Mouse (Mus musculus): ENCODE results near the gene Mad1l1. TPM values are rescaled to one million over a fixed set of nuclear protein-coding genes. Genes with fewer than 3 reads are reported as not detected.
"Not testable (repeated sequence)": the region's sequence is repeated elsewhere in the genome, so short reads cannot be mapped to it uniquely, and the experiment has no call there.

Gene Mad1l1
- polyA plus RNA-seq, 1 experiment from 2014 or later, result 42.3 TPM

DNA sequence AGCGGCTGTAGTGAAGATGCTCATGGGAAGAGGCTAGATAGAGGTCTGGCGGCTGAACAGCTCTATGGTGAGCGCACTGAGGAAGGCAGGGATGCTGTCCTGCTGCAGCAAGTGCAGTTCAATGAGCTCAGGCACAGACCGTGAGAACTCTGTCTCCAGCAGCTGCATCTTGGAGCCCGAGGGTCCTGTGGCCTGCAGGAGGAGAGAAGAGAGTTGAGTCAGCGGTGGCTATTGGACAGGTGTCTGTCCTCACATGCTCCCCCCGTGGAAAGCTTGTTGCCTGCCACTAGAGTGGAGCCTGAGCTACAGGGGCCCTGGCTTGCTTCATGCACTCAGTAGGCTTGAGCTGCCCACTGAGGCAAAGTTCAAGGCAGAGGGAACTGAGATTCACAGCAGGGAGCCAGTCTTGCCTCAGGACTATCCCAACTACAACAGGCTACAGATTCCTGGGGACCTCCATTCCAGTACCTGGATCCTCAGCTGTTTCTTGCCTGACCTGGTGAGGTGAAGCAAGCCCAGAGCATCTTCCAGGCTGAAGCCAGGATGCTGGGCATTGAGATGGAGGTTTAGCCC lies 312.2 kb downstream of the Mad1l1 start:
- no peaks in the 10 kb centered on the region for H3K27me3 ChIP-seq (replicated peaks; ENCODE audit: control insufficient read depth, insufficient read depth, low read length)
- no peaks in the 10 kb centered on the region for H3K9me3 ChIP-seq (ENCODE audit: control insufficient read depth, low read length)
- H3K27ac ChIP-seq (ENCODE audit: low read depth), result no peak overlapping the region
- H3K36me3 ChIP-seq (ENCODE audit: control insufficient read depth, insufficient read depth, low read length), result peaks cover 4% of the 10 kb centered on the region; the same call in 1 of the 2 replicates
- H3K4me3 ChIP-seq (ENCODE audit: low read depth, low read length), result no peak overlapping the region
- H3K9ac ChIP-seq (ENCODE audit: low read length), result no peak overlapping the region
- DNase-seq (ENCODE audit: low spot score), result no peak
- no peaks in the 10 kb centered on the region for H3K4me1 ChIP-seq (replicated peaks; ENCODE audit: control insufficient read depth, insufficient read depth, low read length)
- no peak for ATAC-seq (replicated peaks; ENCODE audit: low FRiP score, low TSS enrichment, low read depth)
- no peak overlapping the region for H3K4me2 ChIP-seq (ENCODE audit: low read length)
- WGBS, result 74% methylated on average over 7 of the region's 7 CpGs

DNA sequence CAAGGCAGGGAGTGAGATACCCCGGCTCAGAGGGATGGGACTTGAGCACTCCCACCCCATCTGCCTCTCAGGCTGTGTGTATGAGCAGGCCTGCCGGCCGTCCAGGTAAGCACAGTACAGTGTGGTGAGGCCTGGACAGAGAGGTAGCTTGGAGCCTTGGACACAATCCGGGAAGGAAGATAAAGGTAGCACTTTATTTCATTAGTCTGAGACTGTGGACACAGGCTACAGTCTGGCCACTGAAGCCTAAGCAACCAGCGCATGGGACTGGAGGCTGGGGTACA lies 312.9 kb downstream of the Mad1l1 start:
- H3K27me3 ChIP-seq (replicated peaks; ENCODE audit: control insufficient read depth, insufficient read depth, low read length), result no peaks in the 10 kb centered on the region
- no peak overlapping the region for H3K27ac ChIP-seq (ENCODE audit: low read depth)
- ATAC-seq (replicated peaks; ENCODE audit: low FRiP score, low TSS enrichment, low read depth), result no peak
- no peaks in the 10 kb centered on the region for H3K4me1 ChIP-seq (replicated peaks; ENCODE audit: control insufficient read depth, insufficient read depth, low read length)
- no peak overlapping the region for H3K4me3 ChIP-seq (ENCODE audit: low read depth, low read length)
- 74% methylated on average over 5 of the region's 5 CpGs for WGBS
- H3K36me3 ChIP-seq (ENCODE audit: control insufficient read depth, insufficient read depth, low read length), result peaks cover 4% of the 10 kb centered on the region; the same call in 1 of the 2 replicates
- no peaks in the 10 kb centered on the region for H3K9me3 ChIP-seq (ENCODE audit: control insufficient read depth, low read length)
- no peak overlapping the region for H3K9ac ChIP-seq (ENCODE audit: low read length)
- H3K4me2 ChIP-seq (ENCODE audit: low read length), result no peak overlapping the region
- DNase-seq (ENCODE audit: low spot score), result no peak

DNA sequence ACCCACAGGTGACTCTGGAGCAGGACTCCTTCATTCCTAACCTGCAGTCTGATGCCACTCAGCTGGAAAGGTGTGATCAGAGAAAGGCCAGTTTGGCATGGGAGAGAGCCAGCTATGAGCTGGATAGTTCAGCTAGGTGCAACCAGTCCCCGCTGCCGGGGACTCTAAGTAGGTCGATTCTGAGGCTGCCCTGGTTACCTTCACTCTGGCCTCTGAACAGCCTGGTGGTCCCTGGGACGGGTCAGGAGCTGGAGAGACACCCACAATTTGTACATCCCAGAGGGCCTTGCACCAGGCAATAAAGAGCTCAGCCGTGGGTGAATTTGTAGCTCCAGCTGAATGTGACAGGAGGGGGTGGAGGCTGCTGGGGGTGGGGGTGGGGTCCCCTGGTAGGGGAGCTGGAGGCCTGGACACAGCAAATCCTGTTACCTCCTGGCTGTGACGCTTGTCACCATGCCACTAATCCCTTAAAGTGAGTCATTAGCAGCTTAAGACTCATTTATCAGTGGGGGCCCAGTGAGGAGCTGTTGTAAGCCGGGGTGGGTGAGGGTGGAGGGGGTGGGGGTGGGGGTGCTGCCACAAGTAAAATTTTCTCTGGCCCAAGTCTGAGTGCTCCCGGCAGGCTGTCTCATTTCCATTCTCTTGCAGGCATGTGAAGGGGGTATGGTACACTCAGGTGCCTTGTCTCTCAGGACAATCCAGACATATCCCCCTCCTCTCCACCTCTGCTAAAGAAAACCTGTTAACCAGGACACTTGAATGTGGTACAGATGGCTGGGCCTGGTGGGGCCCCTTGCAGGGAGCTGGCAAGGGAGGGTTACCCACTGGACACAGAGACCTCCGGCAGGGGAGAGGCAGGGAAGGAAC lies 313.5 kb downstream of the Mad1l1 start:
- H3K4me2 ChIP-seq (ENCODE audit: low read length), result no peak overlapping the region
- H3K9me3 ChIP-seq (ENCODE audit: control insufficient read depth, low read length), result no peaks in the 10 kb centered on the region
- no peaks in the 10 kb centered on the region for H3K4me1 ChIP-seq (replicated peaks; ENCODE audit: control insufficient read depth, insufficient read depth, low read length)
- H3K27ac ChIP-seq (ENCODE audit: low read depth), result no peak overlapping the region
- WGBS, result 44% methylated on average over 9 of the region's 9 CpGs
- DNase-seq (ENCODE audit: low spot score) (no peak), ATAC-seq (replicated peaks; ENCODE audit: low FRiP score, low TSS enrichment, low read depth) (no peak)
- H3K36me3 ChIP-seq (ENCODE audit: control insufficient read depth, insufficient read depth, low read length), result peaks cover 4% of the 10 kb centered on the region; the same call in 1 of the 2 replicates
- H3K27me3 ChIP-seq (replicated peaks; ENCODE audit: control insufficient read depth, insufficient read depth, low read length), result no peaks in the 10 kb centered on the region
- H3K4me3 ChIP-seq (ENCODE audit: low read depth, low read length), result no peak overlapping the region
- H3K9ac ChIP-seq (ENCODE audit: low read length), result no peak overlapping the region

DNA sequence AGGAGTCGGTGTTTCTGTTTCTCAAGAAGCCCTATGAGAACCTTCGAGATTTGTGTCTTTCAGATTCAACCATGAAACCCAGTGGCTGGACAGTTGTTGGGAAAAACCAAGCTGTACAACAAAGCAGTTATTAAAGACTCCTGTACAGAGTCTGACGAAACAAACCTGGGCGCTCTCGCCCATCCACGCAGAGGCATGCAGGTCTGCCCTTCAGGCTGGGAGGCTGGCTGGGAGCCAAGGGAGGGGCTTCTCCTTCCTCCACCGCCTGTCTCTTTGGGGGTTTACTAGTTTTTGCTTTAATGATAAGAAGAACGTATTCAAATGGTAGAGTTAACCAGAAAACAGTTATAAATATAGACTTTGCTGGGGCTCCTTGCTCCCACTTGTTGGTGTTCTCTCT lies 314.5 kb downstream of the Mad1l1 start:
- H3K27ac ChIP-seq (ENCODE audit: low read depth), result no peak overlapping the region

DNA sequence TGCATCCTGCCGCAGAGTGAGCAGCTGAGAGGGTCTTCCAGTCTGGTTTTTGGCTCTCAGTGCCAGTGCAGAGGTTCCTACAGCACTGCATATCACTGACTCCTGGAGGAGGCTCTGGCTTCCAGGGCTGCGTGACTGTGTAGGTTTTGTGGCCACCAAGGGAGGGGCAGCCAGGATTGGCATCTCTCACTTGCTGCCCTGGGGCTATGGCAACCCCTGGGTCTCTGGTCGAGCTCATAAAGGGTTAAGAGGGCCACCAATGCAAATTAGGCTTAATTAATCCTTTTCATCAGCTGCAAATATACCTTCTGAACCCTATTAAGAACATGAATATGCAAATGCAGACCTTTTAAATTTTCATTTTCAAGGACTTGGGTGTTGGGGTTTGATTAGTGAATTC lies 318.8 kb downstream of the Mad1l1 start:
- H3K36me3 ChIP-seq (ENCODE audit: control insufficient read depth, insufficient read depth, low read length), result no peaks in the 10 kb centered on the region
- no peaks in the 10 kb centered on the region for H3K9me3 ChIP-seq (ENCODE audit: control insufficient read depth, low read length)
- H3K4me1 ChIP-seq (replicated peaks; ENCODE audit: control insufficient read depth, insufficient read depth, low read length), result no peaks in the 10 kb centered on the region; the same call in 1 of the 2 replicates
- WGBS, result 54% methylated on average over 3 of the region's 3 CpGs
- DNase-seq (ENCODE audit: low spot score) (no peak), ATAC-seq (replicated peaks; ENCODE audit: low FRiP score, low TSS enrichment, low read depth) (no peak)
- H3K27me3 ChIP-seq (replicated peaks; ENCODE audit: control insufficient read depth, insufficient read depth, low read length), result no peaks in the 10 kb centered on the region
- no peak overlapping the region for H3K4me3 ChIP-seq (ENCODE audit: low read depth, low read length)
- no peak overlapping the region for H3K4me2 ChIP-seq (ENCODE audit: low read length)
- no peak overlapping the region for H3K9ac ChIP-seq (ENCODE audit: low read length)
- H3K27ac ChIP-seq (ENCODE audit: low read depth), result no peak overlapping the region

More for the DNA sequence above, 314.5 kb downstream of the Mad1l1 start:
- ATAC-seq (replicated peaks; ENCODE audit: low FRiP score, low TSS enrichment, low read depth) (no peak), DNase-seq (ENCODE audit: low spot score) (peak; percentile 58)
- Histone ChIP-seq H3K9ac (ENCODE audit: low read length) (no peak overlapping the region), H3K27me3 (replicated peaks; ENCODE audit: control insufficient read depth, insufficient read depth, low read length) (no peaks in the 10 kb centered on the region), H3K9me3 (ENCODE audit: control insufficient read depth, low read length) (no peaks in the 10 kb centered on the region), H3K4me1 (replicated peaks; ENCODE audit: control insufficient read depth, insufficient read depth, low read length) (no peaks in the 10 kb centered on the region), H3K4me2 (ENCODE audit: low read length) (no peak overlapping the region), H3K36me3 (ENCODE audit: control insufficient read depth, insufficient read depth, low read length) (peaks cover 4% of the 10 kb centered on the region; the same call in 1 of the 2 replicates), H3K4me3 (ENCODE audit: low read depth, low read length) (no peak overlapping the region)
- WGBS, result 53% methylated on average over 8 of the region's 8 CpGs

DNA sequence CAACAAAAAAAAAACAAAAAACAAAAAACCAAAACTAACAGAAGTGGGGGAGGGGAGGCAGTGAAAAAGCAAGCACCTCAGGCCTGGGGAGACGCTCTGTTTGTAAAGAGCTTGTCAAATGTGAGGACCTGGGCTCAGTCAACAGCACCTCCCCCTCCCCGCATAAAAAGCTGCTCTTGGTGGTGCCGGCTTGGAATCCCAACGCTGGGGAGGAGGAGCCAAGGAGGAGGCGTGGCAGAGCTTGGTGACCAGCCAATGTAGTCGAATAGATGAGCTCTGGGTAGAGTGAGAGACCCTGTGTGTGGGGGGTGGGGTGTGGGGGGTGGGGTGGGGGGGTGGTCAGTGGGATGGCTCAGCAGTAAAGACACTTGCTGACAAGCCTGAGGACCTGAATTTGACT lies 322.4 kb downstream of the Mad1l1 start:
- H3K9ac ChIP-seq (ENCODE audit: low read length), result no peak overlapping the region
- no peaks in the 10 kb centered on the region; the same call in 1 of the 2 replicates for H3K4me1 ChIP-seq (replicated peaks; ENCODE audit: control insufficient read depth, insufficient read depth, low read length)
- no peaks in the 10 kb centered on the region for H3K36me3 ChIP-seq (ENCODE audit: control insufficient read depth, insufficient read depth, low read length)
- ATAC-seq (replicated peaks; ENCODE audit: low FRiP score, low TSS enrichment, low read depth) (0 out of 2 replicates have a peak, but pooled peaks have one; percentile 7), DNase-seq (ENCODE audit: low spot score) (no peak)
- H3K4me3 ChIP-seq (ENCODE audit: low read depth, low read length), result no peak overlapping the region
- 20% methylated on average over 6 of the region's 6 CpGs for WGBS
- no peaks in the 10 kb centered on the region for H3K9me3 ChIP-seq (ENCODE audit: control insufficient read depth, low read length)
- H3K27ac ChIP-seq (ENCODE audit: low read depth), result no peak overlapping the region
- no peak overlapping the region for H3K4me2 ChIP-seq (ENCODE audit: low read length)
- H3K27me3 ChIP-seq (replicated peaks; ENCODE audit: control insufficient read depth, insufficient read depth, low read length), result no peaks in the 10 kb centered on the region

DNA sequence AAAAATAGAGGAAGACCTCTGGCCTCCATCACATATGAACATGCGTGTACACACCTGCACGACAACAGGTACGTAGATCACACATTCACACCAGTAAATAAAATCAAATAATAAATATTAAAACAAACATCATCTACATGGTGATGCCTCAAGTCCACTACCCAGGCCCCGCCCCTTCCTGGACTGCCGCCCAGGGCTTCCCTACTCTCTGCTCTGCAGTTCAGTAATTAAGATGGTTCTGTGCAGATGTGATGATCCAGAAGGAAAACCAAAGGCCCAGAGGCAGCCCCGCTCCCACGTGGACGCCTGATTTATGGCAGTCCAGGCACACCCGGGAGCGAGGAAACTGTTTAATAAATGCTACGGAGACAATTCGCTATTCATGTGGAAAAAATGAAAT lies 323.0 kb downstream of the Mad1l1 start:
- DNase-seq (ENCODE audit: low spot score); H3K4me3 ChIP-seq (ENCODE audit: low read depth, low read length); H3K27ac ChIP-seq (ENCODE audit: low read depth); H3K9me3 ChIP-seq (ENCODE audit: control insufficient read depth, low read length); H3K4me1 ChIP-seq (replicated peaks; ENCODE audit: control insufficient read depth, insufficient read depth, low read length); H3K36me3 ChIP-seq (ENCODE audit: control insufficient read depth, insufficient read depth, low read length); H3K27me3 ChIP-seq (replicated peaks; ENCODE audit: control insufficient read depth, insufficient read depth, low read length); H3K9ac ChIP-seq (ENCODE audit: low read length); H3K4me2 ChIP-seq (ENCODE audit: low read length): not testable (repeated sequence)
- WGBS, result 49% methylated on average over 11 of the region's 12 CpGs
- ATAC-seq (replicated peaks; ENCODE audit: low FRiP score, low TSS enrichment, low read depth), result peak; percentile 48; the same call in 1 of the 2 replicates

DNA sequence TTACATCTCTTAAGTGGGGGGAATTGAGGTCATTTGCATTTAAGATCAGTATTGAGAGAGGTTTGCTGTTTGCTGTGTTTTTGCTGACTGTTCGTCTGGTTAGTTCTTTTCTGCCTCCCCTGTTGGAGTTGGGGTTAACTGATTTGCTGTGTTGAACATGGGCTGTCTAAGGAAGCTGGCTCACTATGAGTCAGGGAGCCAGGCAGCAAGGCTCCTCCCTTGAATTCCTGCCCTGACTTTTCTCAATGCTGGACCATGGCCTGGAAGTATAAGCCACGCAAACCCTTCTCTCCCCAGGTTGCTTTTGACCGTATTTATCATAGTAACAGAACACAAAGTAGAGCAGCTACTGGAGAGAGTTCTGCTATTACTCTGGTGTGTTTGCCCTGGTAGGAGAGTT lies 329.8 kb downstream of the Mad1l1 start:
- H3K27ac ChIP-seq (ENCODE audit: low read depth), result no peak overlapping the region
- no peaks in the 10 kb centered on the region for H3K36me3 ChIP-seq (ENCODE audit: control insufficient read depth, insufficient read depth, low read length)
- WGBS, result 90% methylated on average over 3 of the region's 3 CpGs
- DNase-seq (ENCODE audit: low spot score) (no peak), ATAC-seq (replicated peaks; ENCODE audit: low FRiP score, low TSS enrichment, low read depth) (no peak)
- no peaks in the 10 kb centered on the region for H3K27me3 ChIP-seq (replicated peaks; ENCODE audit: control insufficient read depth, insufficient read depth, low read length)
- H3K4me1 ChIP-seq (replicated peaks; ENCODE audit: control insufficient read depth, insufficient read depth, low read length), result no peaks in the 10 kb centered on the region
- no peak overlapping the region for H3K4me2 ChIP-seq (ENCODE audit: low read length)
- H3K4me3 ChIP-seq (ENCODE audit: low read depth, low read length), result no peak overlapping the region
- no peaks in the 10 kb centered on the region; the same call in 1 of the 2 replicates for H3K9me3 ChIP-seq (ENCODE audit: control insufficient read depth, low read length)
- no peak overlapping the region for H3K9ac ChIP-seq (ENCODE audit: low read length)

Measured in intestine, embryonic 14.5 days (tissue).